Mouse (Mus musculus) stomach, postnatal 0 days (tissue): ENCODE data around the gene Irs3.

Experiments used
- CTCF ChIP-seq: IDR thresholded peaks from 2 replicates; pipeline ENCODE4 v1.5.1; 2016; ENCODE audit warnings: antibody characterized with exemption, low read depth, mild to moderate bottlenecking, moderate library complexity
- EP300 ChIP-seq: optimal IDR thresholded peaks from 2 replicates; pipeline ENCODE3; 2016; ENCODE audit warnings: antibody characterized with exemption

DNA sequence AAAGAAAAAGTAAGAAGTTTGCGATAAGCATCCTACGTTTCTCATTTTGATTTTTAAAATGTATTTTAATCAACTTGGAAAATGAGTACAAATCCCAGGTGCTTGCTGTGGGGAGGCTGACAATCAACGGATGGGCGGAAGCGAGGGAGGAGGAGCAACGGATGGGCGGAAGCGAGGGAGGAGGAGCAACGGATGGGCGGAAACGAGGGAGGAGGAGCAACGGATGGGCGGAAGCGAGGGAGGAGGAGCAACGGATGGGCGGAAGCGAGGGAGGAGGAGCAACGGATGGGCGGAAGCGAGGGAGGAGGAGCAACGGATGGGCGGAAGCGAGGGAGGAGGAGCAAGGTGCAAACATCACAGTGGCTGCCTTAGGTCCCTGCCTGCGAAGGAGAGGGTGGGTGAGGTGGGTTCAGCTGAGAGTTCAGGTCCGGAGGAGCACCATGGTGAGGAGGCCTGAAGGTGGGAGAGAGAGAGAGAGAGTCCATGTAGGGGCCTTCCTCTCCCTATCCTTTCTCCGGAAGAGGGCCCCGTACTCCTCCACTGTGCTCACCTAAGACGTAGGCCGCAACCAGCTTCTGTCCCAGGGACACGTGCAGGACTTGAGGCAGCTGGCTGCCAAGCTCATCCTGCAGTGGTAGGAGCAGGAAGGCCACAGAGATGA, 48.8 kb downstream of the Irs3 start:
- TF ChIP-seq CTCF = no peak
- no peak for TF ChIP-seq EP300
